Mouse (Mus musculus) C2C12 (cell line): ENCODE results near the gene Pard3b. TPM values are rescaled to one million over a fixed set of nuclear protein-coding genes. Genes with fewer than 3 reads are reported as not detected.

Experiments
- H3K27me3 ChIP-seq: one replicate; pipeline ENCODE4 v1.6.1; 2011; ENCODE audit not compliant: control insufficient read depth, insufficient read depth, insufficient read length
- H3K36me3 ChIP-seq: one replicate; pipeline ENCODE4 v1.6.1; 2011; ENCODE audit not compliant: control insufficient read depth, insufficient read depth
- H3K4me3 ChIP-seq: one replicate; pipeline ENCODE4 v1.5.1; 2011; ENCODE audit warnings: mild to moderate bottlenecking, control low read depth; ENCODE audit not compliant: poor library complexity, insufficient read depth, severe bottlenecking
- H3K79me2 ChIP-seq: one replicate; pipeline ENCODE4 v1.6.1; 2011; ENCODE audit not compliant: control insufficient read depth, insufficient read depth
- H3K79me3 ChIP-seq: one replicate; pipeline ENCODE4 v1.6.1; 2011; ENCODE audit warnings: low read depth, control low read depth
- H3ac ChIP-seq: one replicate; pipeline ENCODE3; 2011; ENCODE audit warnings: low read depth; ENCODE audit not compliant: control insufficient read depth, insufficient read length
- CEBPB ChIP-seq: IDR thresholded peaks from one replicate; pipeline ENCODE4 v1.6.1; 2011; ENCODE audit warnings: low read depth, mild to moderate bottlenecking, control low read depth, moderate library complexity
- CTCF ChIP-seq: IDR thresholded peaks from one replicate; pipeline ENCODE4 v1.5.1; 2011; ENCODE audit not compliant: control insufficient read depth, insufficient read depth, insufficient read length
- FOSL1 ChIP-seq: IDR thresholded peaks from one replicate; pipeline ENCODE4 v1.8.0; 2011; ENCODE audit warnings: mild to moderate bottlenecking, low read length; ENCODE audit not compliant: poor library complexity, insufficient read depth, severe bottlenecking
- MAX ChIP-seq: IDR thresholded peaks from one replicate; pipeline ENCODE4 v1.6.1; 2011; ENCODE audit warnings: mild to moderate bottlenecking, control low read depth
- MYOD1 ChIP-seq: IDR thresholded peaks from one replicate; pipeline ENCODE4 v1.6.1; 2011; ENCODE audit warnings: low read depth; ENCODE audit not compliant: control insufficient read depth, insufficient read length
- MYOG ChIP-seq: IDR thresholded peaks from one replicate; pipeline ENCODE4 v1.6.1; 2011; ENCODE audit not compliant: control insufficient read depth, insufficient read length; ENCODE audit errors: extremely low read depth
- USF1 ChIP-seq: IDR thresholded peaks from one replicate; pipeline ENCODE4 v1.6.1; 2011; ENCODE audit warnings: low read depth, mild to moderate bottlenecking, control low read depth, moderate library complexity
- polyA plus RNA-seq: library from polyadenylated mRNA; unstranded; fragments of >200 nt; fragmentation: generic; extraction: Trizol; gene quantifications from one replicate; pipeline ENCODE4 v1.2.1, GENCODE M21; 2012; ENCODE audit warnings: missing spikeins

Gene Pard3b
- polyA plus RNA-seq, 1 experiment = 0.20 TPM

GRCm38 (mm10) chr1:61997711-61998110 lies 359.1 kb downstream of the Pard3b start:
- H3K79me3 ChIP-seq = no peaks in the 10 kb centered on the region
- H3ac ChIP-seq = no peak overlapping the region
- no peak overlapping the region for H3K4me3 ChIP-seq
- H3K27me3 ChIP-seq = no peaks in the 10 kb centered on the region
- no peaks in the 10 kb centered on the region for H3K36me3 ChIP-seq
- H3K79me2 ChIP-seq = no peaks in the 10 kb centered on the region
- TF ChIP-seq FOSL1 (no peak), CEBPB (no peak), CTCF (no peak), MYOD1 (no peak), MYOG (no peak), USF1 (no peak), MAX (no peak)

GRCm38 (mm10) chr1:62008811-62009210 lies 370.2 kb downstream of the Pard3b start:
- Histone ChIP-seq H3K27me3 (no peaks in the 10 kb centered on the region), H3K4me3 (no peak overlapping the region), H3K79me2 (no peaks in the 10 kb centered on the region), H3ac (no peak overlapping the region), H3K79me3 (no peaks in the 10 kb centered on the region), H3K36me3 (no peaks in the 10 kb centered on the region)
- TF ChIP-seq MAX (no peak), MYOG (no peak), CEBPB (no peak), USF1 (no peak), MYOD1 (no peak), FOSL1 (no peak), CTCF (no peak)

- Histone ChIP-seq H3ac (no peak overlapping the region), H3K4me3 (no peak overlapping the region), H3K79me3 (no peaks in the 10 kb centered on the region), H3K79me2 (no peaks in the 10 kb centered on the region), H3K27me3 (no peaks in the 10 kb centered on the region), H3K36me3 (no peaks in the 10 kb centered on the region)
- TF ChIP-seq MYOG = no peak
- TF ChIP-seq CEBPB = no peak
- no peak for TF ChIP-seq CTCF
- no peak for TF ChIP-seq MAX
- TF ChIP-seq FOSL1 = no peak
- no peak for TF ChIP-seq USF1
- no peak for TF ChIP-seq MYOD1
Measured at GRCm38 (mm10) chr1:62011712-62012111, 373.1 kb downstream of the Pard3b start.

GRCm38 (mm10) chr1:62016536-62017300 lies 378.1 kb downstream of the Pard3b start:
- Histone ChIP-seq H3K4me3 (no peak overlapping the region), H3K36me3 (no peaks in the 10 kb centered on the region), H3K79me2 (no peaks in the 10 kb centered on the region), H3K79me3 (no peaks in the 10 kb centered on the region), H3K27me3 (no peaks in the 10 kb centered on the region), H3ac (no peak overlapping the region)
- no peak for TF ChIP-seq MYOG
- TF ChIP-seq MAX = no peak
- no peak for TF ChIP-seq CEBPB
- no peak for TF ChIP-seq CTCF
- TF ChIP-seq MYOD1 = no peak
- no peak for TF ChIP-seq USF1
- TF ChIP-seq FOSL1 = no peak

GRCm38 (mm10) chr1:62018276-62018675 lies 379.7 kb downstream of the Pard3b start:
- Histone ChIP-seq H3K79me2 (no peaks in the 10 kb centered on the region), H3K27me3 (no peaks in the 10 kb centered on the region), H3K4me3 (no peak overlapping the region), H3ac (no peak overlapping the region), H3K79me3 (no peaks in the 10 kb centered on the region), H3K36me3 (no peaks in the 10 kb centered on the region)
- TF ChIP-seq MYOG = no peak

GRCm38 (mm10) chr1:62019743-62020142 lies 381.1 kb downstream of the Pard3b start:
- H3K79me2 ChIP-seq = no peaks in the 10 kb centered on the region
- H3K79me3 ChIP-seq = no peaks in the 10 kb centered on the region
- no peak overlapping the region for H3ac ChIP-seq
- H3K27me3 ChIP-seq = no peaks in the 10 kb centered on the region
- TF ChIP-seq MYOD1 (no peak), MAX (no peak), CTCF (no peak), MYOG (no peak), USF1 (no peak), FOSL1 (no peak), CEBPB (no peak)
- no peaks in the 10 kb centered on the region for H3K36me3 ChIP-seq
- no peak overlapping the region for H3K4me3 ChIP-seq
